Mouse (Mus musculus): ENCODE data around the gene Ctnnbl1. TPM values are rescaled to one million over a fixed set of nuclear protein-coding genes. Genes with fewer than 3 reads are reported as not detected.

Ctnnbl1 gene
- polyA plus RNA-seq, 2 experiments = 11.6 to 19.2 TPM

GRCm38 (mm10) chr2:157783152-157783551, 46.0 kb downstream of the Ctnnbl1 start:
- WGBS (ENCODE audit: insufficient replicate concordance) = 90% methylated on average over 16 of the region's 16 CpGs
- TF ChIP-seq CTCF (IDR thresholded peaks at IDR 0.05; ENCODE audit: low read depth) (no peak), EP300 (IDR thresholded peaks at IDR 0.05; ENCODE audit: low read depth) (no peak)
- H3K4me2 ChIP-seq (ENCODE audit: low read depth) = no peak overlapping the region
- H3K27ac ChIP-seq = no peak overlapping the region
- no peaks in the 10 kb centered on the region for H3K4me1 ChIP-seq (replicated peaks; ENCODE audit: control insufficient read depth in 2 of 2, insufficient read depth in 2 of 2, low read length in 1 of 2)
- H3K9ac ChIP-seq (replicated peaks) = no peak overlapping the region
- H3K27me3 ChIP-seq (ENCODE audit: control insufficient read depth, insufficient read depth, low read length) = no peaks in the 10 kb centered on the region
- ATAC-seq (ENCODE audit: insufficient read depth) (no peak), DNase-seq (ENCODE audit: low read depth in 3 of 3, low spot score in 3 of 3) (no peak)
- no peak overlapping the region for H3K4me3 ChIP-seq (ENCODE audit: insufficient read depth in 1 of 2, low read depth in 2 of 2, low read length in 2 of 2)
- no peaks in the 10 kb centered on the region for H3K36me3 ChIP-seq (replicated peaks; ENCODE audit: control insufficient read depth, insufficient read depth, low read depth)
- no peaks in the 10 kb centered on the region for H3K9me3 ChIP-seq (ENCODE audit: control insufficient read depth, low read length)

DNA sequence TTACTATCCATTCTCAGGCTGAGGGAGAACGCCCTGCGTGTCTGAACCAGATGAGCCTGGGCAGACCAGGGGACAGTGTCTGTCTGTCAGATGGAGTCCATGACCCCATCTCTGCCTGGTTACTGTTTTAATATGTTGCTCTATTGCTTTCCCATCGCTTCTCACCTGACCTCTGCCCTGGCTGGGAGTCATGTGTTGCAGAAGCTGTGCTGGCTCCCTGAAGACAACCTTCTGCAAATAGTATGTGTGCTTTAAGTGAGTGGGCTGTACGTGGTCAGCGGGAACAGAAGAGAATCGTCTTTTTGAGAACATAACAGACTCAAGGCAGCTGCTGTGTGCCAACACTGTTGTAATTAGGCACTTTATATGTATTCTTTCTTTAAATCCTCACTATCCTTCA, 47.0 kb downstream of the Ctnnbl1 start:
- Histone ChIP-seq H3K4me1 (replicated peaks; ENCODE audit: control insufficient read depth in 2 of 2, insufficient read depth in 2 of 2, low read length in 1 of 2) (no peaks in the 10 kb centered on the region), H3K9ac (replicated peaks) (no peak overlapping the region), H3K4me2 (ENCODE audit: low read depth) (no peak overlapping the region), H3K27ac (no peak overlapping the region), H3K9me3 (ENCODE audit: control insufficient read depth, low read length) (no peaks in the 10 kb centered on the region), H3K4me3 (ENCODE audit: insufficient read depth in 1 of 2, low read depth in 2 of 2, low read length in 2 of 2) (no peak overlapping the region), H3K36me3 (replicated peaks; ENCODE audit: control insufficient read depth, insufficient read depth, low read depth) (no peaks in the 10 kb centered on the region), H3K27me3 (ENCODE audit: control insufficient read depth, insufficient read depth, low read length) (no peaks in the 10 kb centered on the region)
- WGBS (ENCODE audit: insufficient replicate concordance) = 80% methylated on average over 6 of the region's 6 CpGs
- DNase-seq (ENCODE audit: low read depth in 3 of 3, low spot score in 3 of 3) (no peak), ATAC-seq (ENCODE audit: insufficient read depth) (no peak)
- TF ChIP-seq CTCF (IDR thresholded peaks at IDR 0.05; ENCODE audit: low read depth) (no peak), EP300 (IDR thresholded peaks at IDR 0.05; ENCODE audit: low read depth) (no peak)

DNA sequence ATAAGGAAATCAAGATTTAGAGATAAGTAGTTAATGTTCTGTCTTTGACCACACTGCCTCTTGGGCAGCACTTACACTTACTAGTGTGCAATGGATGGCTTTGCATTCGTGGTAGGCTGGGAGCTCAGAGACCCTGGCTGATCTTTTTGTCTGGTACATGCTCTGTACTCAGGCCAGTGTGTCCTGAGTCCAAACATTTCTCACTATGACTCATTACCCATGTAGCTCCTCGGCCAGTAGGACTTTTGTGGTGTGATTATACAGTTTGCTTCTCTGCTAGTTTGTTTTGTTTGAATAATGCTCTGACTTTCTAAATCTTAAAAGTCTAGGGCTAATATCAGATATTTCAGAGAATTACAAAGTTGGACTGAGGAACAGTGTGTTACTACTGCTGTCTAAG, 47.4 kb downstream of the Ctnnbl1 start:
- Histone ChIP-seq H3K4me3 (ENCODE audit: insufficient read depth in 1 of 2, low read depth in 2 of 2, low read length in 2 of 2) (no peak overlapping the region), H3K9ac (replicated peaks) (no peak overlapping the region), H3K4me2 (ENCODE audit: low read depth) (no peak overlapping the region), H3K9me3 (ENCODE audit: control insufficient read depth, low read length) (no peaks in the 10 kb centered on the region), H3K27ac (no peak overlapping the region), H3K27me3 (ENCODE audit: control insufficient read depth, insufficient read depth, low read length) (no peaks in the 10 kb centered on the region), H3K4me1 (replicated peaks; ENCODE audit: control insufficient read depth in 2 of 2, insufficient read depth in 2 of 2, low read length in 1 of 2) (no peaks in the 10 kb centered on the region), H3K36me3 (replicated peaks; ENCODE audit: control insufficient read depth, insufficient read depth, low read depth) (no peaks in the 10 kb centered on the region)
- TF ChIP-seq EP300 (IDR thresholded peaks at IDR 0.05; ENCODE audit: low read depth) (no peak), CTCF (IDR thresholded peaks at IDR 0.05; ENCODE audit: low read depth) (no peak)
- no peak for DNase-seq (ENCODE audit: low read depth in 3 of 3, low spot score in 3 of 3)
- no peak for ATAC-seq (ENCODE audit: insufficient read depth)
- WGBS (ENCODE audit: insufficient replicate concordance) = 61% methylated on average over 2 of the region's 2 CpGs

- Histone ChIP-seq H3K4me2 (ENCODE audit: low read depth) (no peak overlapping the region), H3K36me3 (replicated peaks; ENCODE audit: control insufficient read depth, insufficient read depth, low read depth) (no peaks in the 10 kb centered on the region), H3K27ac (no peak overlapping the region), H3K27me3 (ENCODE audit: control insufficient read depth, insufficient read depth, low read length) (no peaks in the 10 kb centered on the region), H3K4me3 (ENCODE audit: insufficient read depth in 1 of 2, low read depth in 2 of 2, low read length in 2 of 2) (no peak overlapping the region), H3K4me1 (replicated peaks; ENCODE audit: control insufficient read depth in 2 of 2, insufficient read depth in 2 of 2, low read length in 1 of 2) (peaks cover 0 to 12% of the 10 kb centered on the region in 2 experiments; a peak in 3 of 4 replicates), H3K9me3 (ENCODE audit: control insufficient read depth, low read length) (no peaks in the 10 kb centered on the region), H3K9ac (replicated peaks) (no peak overlapping the region)
- 71% methylated on average over 7 of the region's 7 CpGs for WGBS (ENCODE audit: insufficient replicate concordance)
- DNase-seq (ENCODE audit: low read depth in 3 of 3, low spot score in 3 of 3) (no peak), ATAC-seq (ENCODE audit: insufficient read depth) (no peak)
- no peak for TF ChIP-seq EP300 (IDR thresholded peaks at IDR 0.05; ENCODE audit: low read depth)
- no peak for TF ChIP-seq CTCF (IDR thresholded peaks at IDR 0.05; ENCODE audit: low read depth)
These were observed 52.0 kb downstream of the Ctnnbl1 start for GRCm38 (mm10) chr2:157789226-157789625.

DNA sequence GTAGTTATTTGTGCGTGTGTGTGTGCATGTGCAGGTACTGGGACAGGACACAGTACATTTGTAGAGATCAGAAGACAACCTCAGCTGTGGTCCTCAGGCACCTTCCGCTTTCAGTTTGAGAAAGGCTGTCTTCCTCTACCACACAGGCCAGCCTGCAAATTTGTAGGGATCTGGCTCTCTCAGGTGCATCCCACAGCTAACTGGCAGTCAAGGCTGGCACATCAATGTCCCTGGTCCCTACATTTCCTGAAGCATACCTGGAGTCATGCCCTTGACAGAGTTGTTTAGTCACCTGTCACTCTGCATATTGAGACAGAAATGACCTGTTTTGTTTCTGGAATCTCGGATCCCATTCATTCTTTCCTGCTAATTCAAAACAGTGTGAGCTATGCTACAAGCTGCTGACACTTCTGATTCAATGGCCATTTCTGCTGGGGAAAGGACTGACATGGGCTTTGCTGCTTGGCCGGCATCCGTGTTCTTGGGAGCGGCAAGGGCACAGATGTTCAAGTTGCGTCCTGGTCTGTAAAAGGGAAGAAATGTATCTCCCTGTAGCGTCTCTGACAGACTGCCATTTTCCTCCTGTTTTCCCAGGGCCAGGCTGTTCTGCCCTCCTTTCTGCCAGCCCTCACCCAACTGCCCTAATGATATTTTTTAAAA, 53.8 kb downstream of the Ctnnbl1 start:
- no peak overlapping the region for H3K27ac ChIP-seq
- no peak overlapping the region for H3K9ac ChIP-seq (replicated peaks)
- WGBS (ENCODE audit: insufficient replicate concordance) = 80% methylated on average over 8 of the region's 8 CpGs
- no peak for ATAC-seq (ENCODE audit: insufficient read depth)
- no peaks in the 10 kb centered on the region for H3K36me3 ChIP-seq (replicated peaks; ENCODE audit: control insufficient read depth, insufficient read depth, low read depth)
- H3K4me2 ChIP-seq (ENCODE audit: low read depth) = no peak overlapping the region
- H3K27me3 ChIP-seq (ENCODE audit: control insufficient read depth, insufficient read depth, low read length) = no peaks in the 10 kb centered on the region
- H3K4me1 ChIP-seq (replicated peaks; ENCODE audit: control insufficient read depth in 2 of 2, insufficient read depth in 2 of 2, low read length in 1 of 2) = peaks cover 0 to 12% of the 10 kb centered on the region in 2 experiments; a peak in 3 of 4 replicates
- H3K4me3 ChIP-seq (ENCODE audit: insufficient read depth in 1 of 2, low read depth in 2 of 2, low read length in 2 of 2) = no peak overlapping the region
- no peaks in the 10 kb centered on the region for H3K9me3 ChIP-seq (ENCODE audit: control insufficient read depth, low read length)
- DNase-seq (ENCODE audit: low read depth in 3 of 3, low spot score in 3 of 3) = no peak
- TF ChIP-seq CTCF (IDR thresholded peaks at IDR 0.05; ENCODE audit: low read depth) = no peak
- no peak for TF ChIP-seq EP300 (IDR thresholded peaks at IDR 0.05; ENCODE audit: low read depth)

All from liver, embryonic 14.5 days (tissue).